Mouse (Mus musculus): ENCODE results near the gene Calhm6.

Calhm6 gene

DNA sequence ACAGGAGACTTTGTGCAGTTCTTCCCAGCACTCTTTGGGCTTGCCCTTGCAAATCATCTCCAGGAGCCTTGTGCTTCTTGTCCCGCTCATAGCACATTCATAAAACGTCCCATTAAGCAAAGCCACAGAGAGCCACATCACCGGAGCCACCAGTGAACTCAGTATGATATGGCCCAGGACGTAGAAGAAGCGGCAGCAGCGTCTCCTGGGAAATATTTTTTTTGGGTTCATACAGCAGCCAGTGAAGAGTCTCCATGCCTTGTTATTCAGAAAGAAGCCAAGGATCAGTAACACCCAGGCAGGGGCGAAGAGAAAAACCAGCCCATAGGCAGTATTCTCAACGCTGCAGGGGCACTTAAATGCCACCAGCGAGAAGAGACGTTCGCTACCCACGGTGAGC lies 31.8 kb downstream of the Calhm6 start:
- DNase-seq, result no peak

GRCm38 (mm10) chr10:34095147-34095546 lies 32.6 kb downstream of the Calhm6 start:
- no peak for DNase-seq

- no peak for DNase-seq
Measured at GRCm38 (mm10) chr10:34091888-34092287, 35.9 kb downstream of the Calhm6 start.

- DNase-seq, result no peak
Measured at GRCm38 (mm10) chr10:34090481-34090880, 37.3 kb downstream of the Calhm6 start.

DNA sequence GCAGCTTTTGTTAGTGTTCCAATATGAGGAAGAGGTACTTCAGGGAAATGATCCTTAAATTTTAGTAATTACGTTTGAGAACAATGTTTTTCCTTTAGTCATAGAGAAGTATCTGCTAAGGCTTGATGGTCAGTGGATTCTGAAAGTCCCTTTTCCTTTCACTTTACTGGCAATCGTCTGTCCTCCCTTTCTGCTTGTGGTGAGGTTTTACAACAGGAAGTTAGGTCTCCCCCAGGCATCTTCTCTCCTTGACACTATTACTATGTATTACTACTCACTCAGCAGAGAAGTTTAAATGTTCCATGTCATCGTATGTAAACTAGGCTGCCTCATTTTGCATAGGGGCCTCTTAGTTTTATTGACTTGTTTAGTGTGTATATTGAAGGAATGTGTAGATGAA lies 38.3 kb downstream of the Calhm6 start:
- no peak for DNase-seq

DNA sequence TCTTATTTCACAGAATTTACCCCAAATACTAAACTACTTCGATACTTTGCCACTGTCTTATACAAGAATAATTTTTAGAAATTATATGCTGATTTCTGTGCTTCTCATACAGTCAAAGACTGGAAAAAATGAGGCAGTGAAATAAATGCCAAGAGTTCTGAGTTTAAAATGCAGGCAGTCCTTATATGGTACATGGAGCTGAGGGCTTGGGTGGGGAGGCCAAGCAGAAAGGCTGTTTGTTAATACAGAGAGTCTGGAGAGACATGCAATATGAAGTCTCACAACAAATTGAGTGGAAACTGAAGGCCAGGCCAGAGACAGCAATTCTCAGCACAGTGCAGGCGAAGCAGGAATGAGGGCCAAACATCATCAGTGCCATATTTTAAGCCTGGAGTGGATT lies 39.3 kb downstream of the Calhm6 start:
- DNase-seq, result no peak

DNA sequence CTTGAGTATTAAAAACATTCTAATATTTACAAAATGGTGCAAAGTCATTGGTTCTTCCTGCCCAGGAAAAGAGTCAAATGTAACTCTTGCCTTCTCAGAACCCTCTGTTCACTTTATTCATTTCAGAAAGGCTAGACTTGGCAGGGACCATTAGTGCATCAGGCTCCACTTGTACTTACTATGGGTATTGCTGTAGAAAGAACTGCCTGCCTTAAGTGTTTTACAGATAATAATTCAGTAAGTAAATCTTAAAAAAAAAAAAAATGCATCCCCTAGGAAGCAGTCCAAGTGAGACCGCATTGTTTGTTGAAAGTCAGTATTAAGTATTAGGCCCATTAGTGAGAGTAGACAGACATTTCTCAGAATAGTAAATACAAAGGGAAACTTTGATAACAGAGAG lies 41.3 kb downstream of the Calhm6 start:
- DNase-seq, result no peak

All from kidney, adult 11 months (tissue).